Mouse (Mus musculus): ENCODE measurements around the gene Gna11.
A peak's percentile ranks its signal among the peaks of the same experiment; 100 is the strongest.

The Gna11 gene

DNA sequence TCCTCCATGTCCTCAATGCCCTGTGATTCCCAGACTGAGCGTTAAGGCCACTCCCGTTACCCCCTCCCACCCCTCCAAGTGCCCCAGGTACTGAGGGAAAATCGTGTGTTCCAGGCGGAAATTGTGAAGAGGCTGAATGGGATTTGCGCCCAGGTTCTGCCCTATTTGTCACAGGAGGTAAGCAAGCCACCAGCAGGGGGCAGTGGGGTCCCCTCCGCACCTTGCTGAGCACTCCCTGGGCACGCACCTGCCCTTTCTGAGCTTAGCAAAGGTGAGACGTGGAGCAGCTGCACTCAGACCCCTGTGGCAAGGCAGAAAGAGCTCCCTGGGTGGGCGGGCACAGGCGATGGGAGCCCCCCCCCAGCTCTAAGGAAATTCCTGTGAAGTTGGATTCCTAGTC lies 19.7 kb upstream of the Gna11 start:
- peak; percentile 96 for DNase-seq

GRCm38 (mm10) chr10:81564216-81564615 lies 19.2 kb upstream of the Gna11 start:
- peak; percentile 97 for DNase-seq

DNA sequence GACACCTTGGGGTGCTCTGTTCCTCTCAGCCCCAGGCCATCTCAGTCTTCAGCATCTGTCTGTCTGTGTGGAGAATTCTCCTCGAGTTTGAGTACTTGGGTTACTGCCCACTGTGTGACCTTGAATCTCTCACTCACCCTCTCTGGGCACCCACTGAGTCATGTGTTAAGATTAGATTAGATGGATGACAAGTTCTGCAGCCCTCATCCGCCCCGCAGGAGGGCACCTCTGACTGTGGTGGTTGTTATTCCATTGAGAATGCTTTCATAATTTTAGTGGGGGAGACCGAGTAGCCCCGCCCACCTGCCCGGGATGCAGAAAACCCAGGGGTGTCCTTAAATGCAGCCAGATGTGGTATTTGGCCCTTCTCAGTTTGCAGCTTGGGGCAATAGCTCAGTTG lies 18.5 kb upstream of the Gna11 start:
- peak; percentile 94 for DNase-seq

DNA sequence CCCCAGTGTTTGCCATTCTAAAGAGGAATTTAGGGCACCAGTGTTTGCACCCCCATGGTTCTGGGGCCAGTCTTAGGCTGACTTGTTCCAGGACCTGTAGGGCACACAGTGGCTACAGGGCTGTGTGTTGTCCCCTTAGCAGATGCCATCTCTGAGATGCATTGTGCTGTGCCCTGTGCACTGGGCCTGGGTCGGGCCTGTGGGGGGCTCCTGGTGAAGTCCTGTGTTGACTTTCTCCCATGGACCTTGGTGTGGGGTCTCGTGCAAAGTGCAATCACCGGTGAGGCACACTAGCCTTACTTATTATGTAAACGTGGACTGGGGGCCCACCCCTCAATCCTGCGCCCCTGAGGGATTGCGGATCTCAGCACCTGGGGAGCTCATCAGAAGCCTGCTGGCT lies 17.4 kb upstream of the Gna11 start:
- peak; percentile 92 for DNase-seq

DNA sequence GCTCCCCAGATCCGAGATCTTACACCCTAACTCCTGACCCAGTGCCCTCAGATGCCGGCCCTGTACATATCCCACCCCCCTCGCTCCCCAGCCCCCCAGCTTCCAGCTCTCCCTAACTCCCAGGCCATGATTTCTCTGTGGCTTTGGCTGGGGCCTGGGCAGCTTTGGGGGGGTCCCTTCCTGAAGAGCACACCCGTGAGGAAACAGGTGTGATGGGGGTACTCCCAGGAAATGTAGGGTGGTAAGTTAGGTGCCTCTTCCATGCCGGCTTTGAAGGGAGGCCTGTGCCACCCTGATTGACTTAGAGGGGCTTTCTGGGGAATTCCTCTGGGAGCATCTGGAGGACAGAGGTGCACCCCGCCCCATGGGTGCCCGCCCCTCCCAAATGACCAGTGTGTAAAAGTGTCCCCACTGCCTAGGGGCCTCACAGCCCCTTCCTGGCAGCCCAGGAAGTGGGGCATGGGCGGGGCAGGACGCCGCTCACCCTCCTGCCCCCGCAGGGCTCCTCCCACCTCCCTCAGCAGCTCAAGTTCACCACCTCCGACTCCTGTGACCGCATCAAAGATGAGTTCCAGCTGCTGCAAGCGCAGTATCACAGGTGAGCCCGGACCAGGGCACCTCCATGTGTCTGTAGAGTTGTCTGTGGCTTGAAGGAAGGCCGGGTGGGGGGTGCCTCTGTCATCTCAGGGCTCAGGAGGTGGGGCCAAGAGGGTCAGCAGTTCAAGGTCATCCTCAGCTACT lies 15.9 kb upstream of the Gna11 start:
- peak; percentile 97 for DNase-seq

- DNase-seq: peak; percentile 99
These were observed 14.9 kb upstream of the Gna11 start for GRCm38 (mm10) chr10:81559627-81560539.

DNA sequence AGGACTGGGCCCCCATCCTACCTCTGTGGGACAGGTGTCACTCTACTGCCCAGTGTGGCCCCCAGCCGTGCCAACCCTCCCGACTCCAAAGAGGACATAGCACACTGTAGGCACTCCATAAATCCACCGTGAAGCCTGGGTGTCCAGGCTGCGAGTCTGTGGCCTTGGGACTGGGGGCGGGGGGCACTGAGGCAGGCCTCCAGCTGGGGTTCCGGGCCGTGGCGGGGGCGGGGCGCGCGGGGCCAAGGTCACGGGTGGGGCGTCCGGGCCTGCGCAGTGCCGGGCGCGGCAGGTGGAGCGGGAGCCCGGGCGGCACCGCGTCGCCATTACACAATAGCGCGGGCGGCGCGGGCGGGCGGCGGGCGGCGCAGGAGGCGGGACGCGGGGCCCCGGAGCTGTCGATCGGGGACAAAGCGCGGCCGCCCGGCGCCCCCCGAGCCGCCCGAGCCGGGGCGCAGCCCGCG lies 14.2 kb upstream of the Gna11 start, which contains the start of gene Aes:
Aes (plus strand) TSS at position 326 of the 464 bp plus-strand sequence.
- peak; percentile 99 for DNase-seq

DNA sequence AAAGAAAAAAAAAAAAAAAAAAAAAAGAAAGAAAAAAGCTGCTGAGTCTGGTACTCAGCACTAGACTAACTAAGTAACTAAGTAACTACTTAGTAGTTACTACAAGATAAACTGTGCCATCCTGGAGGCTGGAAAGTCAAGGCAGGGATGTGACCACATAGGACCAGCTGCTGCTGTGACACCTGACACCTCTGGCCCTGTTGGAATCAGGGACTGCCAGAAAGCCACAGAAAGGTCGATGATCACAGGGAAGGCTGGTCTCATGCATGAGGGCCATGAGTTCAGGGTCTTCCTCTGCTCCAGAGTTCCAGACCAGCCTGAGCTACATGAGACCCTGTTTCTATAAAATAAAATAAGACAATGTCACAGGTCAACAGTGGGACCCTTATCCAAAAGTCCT lies 12.5 kb upstream of the Gna11 start:
- no peak for DNase-seq

- DNase-seq: no peak
These were observed 11.3 kb upstream of the Gna11 start for GRCm38 (mm10) chr10:81556282-81556681.

GRCm38 (mm10) chr10:81553807-81554755 lies 9.1 kb upstream of the Gna11 start:
- DNase-seq: no peak

- no peak for DNase-seq
These were observed 8.2 kb upstream of the Gna11 start for GRCm38 (mm10) chr10:81553232-81553631.

DNA sequence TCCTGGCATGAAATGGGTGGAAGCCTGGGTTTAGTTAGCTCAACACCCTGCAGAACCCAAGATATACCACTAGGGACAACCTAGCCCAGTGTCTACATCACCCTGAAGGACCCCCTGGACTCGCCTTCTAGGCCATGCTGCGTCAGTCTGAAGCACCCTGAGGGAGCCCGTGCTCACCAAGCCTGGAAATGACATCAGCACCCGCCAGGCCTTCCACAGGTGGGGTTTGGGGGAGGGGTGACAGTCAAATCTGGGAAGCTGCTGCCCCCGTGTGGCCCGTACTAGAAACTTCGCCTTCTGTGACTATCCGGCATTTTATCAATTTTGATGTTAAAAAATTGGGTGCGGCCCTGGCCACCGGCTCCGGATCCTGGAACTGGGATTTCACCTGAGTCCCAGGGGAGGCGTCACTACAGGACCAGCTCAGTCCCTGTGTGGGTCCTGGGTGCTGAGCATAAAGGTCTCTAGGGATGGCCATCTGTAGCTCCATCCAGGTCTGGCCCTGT lies 6.7 kb upstream of the Gna11 start:
- peak; percentile 99 for DNase-seq

DNA sequence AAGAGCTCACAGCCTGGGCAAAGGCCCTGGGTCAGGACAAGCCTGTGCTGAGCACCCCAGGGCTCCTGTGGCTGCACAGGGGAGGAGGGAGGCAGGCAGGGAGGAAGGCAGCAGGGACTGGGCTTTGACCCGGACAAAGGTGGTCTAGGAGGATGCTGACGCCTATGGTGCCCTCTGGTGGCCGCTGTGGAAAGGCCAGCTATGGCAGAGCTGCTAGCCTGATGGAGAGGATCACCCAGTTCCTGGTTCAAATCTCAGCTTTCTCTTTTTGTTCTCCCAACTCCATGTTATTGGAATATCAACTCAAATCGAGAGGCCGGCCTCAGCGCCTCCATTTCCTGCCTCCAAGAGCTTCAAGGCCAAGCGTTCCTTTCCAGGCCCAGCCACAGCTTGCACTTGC lies 5.3 kb upstream of the Gna11 start:
- DNase-seq: peak; percentile 96

DNA sequence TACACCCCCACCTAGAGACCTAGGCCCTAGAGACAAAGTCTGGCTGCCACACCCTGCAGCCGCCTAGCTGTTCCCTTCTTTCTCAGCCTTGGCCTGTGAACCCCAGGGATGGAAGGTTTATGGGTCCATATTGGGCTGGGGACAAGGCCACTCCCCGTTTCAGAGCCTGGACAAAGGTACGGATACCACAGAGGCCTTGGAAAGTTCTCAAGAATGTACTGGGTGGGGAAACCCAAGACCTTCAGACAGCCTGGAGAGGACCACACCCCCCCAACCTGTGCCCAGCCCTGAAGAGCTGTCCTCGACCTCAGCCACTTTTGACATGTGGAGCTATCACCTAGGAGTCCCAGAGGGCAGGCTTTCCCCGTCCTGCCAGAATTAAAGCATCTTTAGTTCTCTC lies 4.0 kb upstream of the Gna11 start:
- DNase-seq: no peak

- no peak for DNase-seq
These were observed 2.0 kb upstream of the Gna11 start for GRCm38 (mm10) chr10:81546788-81547571.

- DNase-seq: no peak
These were observed 1.3 kb upstream of the Gna11 start for GRCm38 (mm10) chr10:81546332-81546731.

DNA sequence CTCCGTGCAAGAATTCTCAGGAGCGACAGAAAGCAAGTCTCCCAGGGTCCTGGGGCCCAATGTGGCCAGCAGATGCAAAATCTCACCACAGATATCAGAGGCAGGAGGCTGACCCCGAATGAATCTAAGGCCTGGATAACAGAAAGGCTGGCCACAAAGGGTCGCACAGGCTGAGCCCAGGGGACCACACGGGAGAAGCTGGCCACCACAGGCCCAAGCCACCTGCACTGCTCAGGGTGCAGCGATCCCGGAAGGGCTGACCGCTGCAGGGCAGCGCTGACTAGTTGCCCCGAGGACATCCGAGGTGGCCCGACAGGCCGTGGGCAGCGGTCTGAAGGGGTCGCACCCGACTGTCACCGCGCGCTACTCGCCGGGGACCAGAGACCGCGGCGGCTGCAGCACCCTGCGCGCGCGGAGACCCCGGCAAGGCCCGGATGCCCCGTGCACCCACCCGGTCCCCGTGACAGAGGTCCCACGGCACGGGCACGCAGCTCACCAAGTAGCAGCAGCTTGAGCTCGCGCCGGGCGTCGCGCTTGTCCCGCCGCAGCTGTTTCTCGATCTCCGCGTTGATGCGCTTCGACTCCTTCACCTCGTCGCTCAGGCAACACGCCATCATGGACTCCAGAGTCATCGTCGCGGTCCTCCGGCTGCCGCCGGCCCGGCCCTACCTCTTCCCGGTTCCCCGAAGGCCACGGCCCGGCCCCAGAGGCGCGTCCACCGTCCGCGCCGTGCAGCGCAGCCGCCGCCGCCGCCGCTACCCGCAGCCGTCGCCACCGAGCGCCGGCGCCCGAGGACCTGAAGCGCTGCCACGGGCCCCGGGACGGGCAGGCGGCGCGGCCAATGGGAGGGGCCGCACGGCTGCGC lies 462 bp downstream of the Gna11 start:
- no peak for DNase-seq

GRCm38 (mm10) chr10:81543633-81544032 lies 1.4 kb downstream of the Gna11 start:
- DNase-seq: no peak

DNA sequence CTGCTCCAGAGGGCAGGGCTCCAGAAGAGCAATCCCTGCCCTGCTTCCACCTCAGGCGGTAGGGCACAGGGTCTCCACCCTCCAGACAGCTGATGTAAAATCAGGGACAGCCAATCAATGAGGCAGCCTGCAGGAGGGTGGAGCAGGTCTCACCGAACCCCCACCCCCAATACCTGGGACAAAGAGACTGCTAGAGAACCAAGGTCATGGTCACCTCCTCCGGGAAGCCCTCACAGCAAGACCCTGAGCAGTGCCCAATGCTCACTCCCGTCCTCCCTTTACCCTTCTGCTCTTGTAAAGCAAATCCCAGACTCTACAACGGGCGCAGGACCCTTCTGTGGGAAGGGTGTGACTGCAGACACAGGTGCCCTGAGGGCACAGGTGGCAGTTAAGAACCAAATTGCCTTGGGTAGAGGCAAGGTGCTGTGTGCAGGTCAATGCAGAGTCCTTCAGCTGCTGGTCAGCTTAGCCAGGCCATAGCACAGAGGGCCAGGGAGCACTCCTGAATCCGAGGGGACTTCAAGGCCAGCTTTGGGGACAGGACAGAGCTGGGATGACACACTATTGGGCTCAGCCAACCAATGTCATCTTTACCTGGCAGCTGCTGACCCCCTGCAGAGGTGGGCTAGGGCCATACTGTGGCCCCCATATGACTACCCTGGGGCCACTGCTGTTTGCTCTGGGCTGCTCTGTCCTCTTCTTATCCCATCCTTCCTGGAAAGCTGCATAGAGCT lies 2.1 kb downstream of the Gna11 start:
- peak; percentile 92 for DNase-seq

DNA sequence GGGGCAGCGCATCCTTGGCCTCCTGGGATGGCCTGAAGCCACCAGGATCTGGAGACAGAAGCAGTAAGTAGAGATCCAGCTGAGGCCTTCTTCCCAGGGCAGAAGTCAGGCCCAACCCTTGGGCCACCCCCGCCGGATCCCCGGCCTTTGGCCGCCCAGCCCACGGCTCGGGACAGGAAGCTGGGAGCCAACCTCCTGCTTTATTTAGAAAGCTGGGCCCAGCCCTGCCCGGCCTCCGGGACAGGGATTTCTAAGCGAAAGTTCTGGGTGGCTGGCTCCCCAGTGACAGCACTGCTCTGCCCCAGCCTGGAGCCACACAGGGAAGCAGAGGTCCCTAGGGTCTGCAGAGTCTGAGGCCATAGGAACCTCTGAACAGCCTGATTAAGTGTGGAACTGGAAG lies 3.2 kb downstream of the Gna11 start:
- peak; percentile 99 for DNase-seq
